Mouse (Mus musculus): ENCODE data around the gene Psmc6. TPM values are rescaled to one million over a fixed set of nuclear protein-coding genes. Genes with fewer than 3 reads are reported as not detected.

The Psmc6 gene
- total RNA-seq, 4 experiments from 2014 or later: 101 to 144 (median 136) TPM

GRCm38 (mm10) chr14:45350931-45351859 is 21.6 kb downstream of the Psmc6 start, which contains the start of gene Styx:
Gene Styx, plus strand, starts transcription at chr14:45351093.
- DNase-seq: peak; percentile 95

DNA sequence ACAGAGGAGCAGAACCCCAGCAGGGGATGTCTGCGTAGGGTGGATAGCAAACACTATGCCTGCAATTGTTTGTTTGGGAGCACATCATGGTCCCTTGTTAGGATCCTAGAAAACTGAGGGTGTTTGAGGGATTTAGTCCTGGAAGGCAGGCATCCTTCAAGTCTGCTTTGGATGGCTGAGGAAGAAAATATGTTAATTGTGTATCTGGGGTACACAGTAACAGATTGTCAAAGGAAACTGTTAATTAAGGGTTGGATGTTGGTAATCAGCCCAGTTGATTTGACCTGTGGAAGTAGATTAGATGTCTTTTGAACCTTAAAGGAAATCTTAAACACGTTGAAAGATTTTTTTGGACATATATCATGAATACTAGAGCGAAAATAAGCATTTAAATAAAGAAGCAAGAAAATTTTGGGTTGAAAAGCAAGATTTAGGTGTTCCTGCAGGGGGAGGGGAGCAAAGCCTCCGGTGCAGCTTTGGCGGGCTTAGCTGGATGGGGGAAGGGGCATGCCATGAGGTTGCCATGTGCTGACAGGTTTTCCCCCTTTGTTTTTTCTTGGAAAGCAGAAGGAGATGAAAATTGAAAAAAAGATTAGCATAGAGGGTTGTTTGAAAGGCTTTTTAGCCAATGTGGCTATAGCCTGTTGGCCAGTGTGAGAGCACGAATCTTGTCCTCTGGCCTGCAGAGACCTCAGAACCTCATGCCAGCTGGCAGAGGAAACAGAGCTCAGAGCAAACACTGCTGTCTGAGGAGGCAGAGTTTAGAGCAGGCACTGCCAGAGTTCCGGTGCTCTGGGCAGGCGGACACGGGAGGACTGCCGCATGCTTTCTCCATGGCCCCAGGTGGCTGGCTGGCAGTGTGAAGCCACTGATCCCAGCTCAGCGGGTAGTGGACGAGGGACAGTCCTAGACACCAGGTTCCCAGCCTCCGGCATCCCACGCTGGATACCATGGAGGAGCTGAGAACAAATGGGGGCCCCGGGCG is 34.9 kb downstream of the Psmc6 start:
- no peak for DNase-seq

DNA sequence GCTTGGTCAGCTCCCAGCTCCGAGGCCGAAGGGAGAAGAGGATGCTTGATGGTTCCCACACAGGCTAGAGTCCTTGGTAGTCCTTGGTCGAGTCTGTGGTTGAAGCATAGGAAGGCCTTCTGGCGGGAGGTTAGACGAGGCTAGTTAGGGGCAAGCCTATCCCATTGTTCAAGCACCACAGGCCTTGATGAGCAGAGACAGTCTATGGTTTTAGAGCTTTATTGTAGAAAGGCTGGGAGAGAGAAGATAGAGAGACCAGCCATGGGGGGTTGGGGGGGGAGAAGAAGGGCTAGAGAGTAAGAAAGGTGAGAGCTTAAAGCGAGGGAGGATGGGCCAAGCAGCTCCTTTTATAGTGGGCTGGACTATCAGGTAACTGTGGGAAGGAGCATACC is 35.6 kb downstream of the Psmc6 start:
- DNase-seq: no peak

- no peak for DNase-seq
Observed at GRCm38 (mm10) chr14:45378771-45379170, 49.2 kb downstream of the Psmc6 start.

DNA sequence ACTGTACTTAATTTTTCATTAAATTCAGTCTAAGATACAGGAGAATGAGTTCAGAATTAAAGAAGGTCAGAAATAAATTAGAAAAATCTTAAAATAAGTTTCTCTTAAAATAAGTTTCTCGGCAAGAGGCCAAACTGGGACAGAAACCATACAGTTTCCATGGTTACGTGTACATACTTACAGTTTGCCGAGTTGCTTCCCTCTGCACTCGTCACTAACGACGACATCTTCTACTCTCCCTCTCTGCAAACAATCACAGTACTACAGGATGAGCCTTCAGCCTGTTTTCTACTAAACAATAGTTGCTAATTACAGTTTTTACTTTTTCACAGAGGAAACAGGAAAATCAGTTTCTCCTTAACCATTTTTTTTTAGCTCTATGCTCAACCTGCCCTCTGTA is 51.2 kb downstream of the Psmc6 start:
- no peak for DNase-seq

DNA sequence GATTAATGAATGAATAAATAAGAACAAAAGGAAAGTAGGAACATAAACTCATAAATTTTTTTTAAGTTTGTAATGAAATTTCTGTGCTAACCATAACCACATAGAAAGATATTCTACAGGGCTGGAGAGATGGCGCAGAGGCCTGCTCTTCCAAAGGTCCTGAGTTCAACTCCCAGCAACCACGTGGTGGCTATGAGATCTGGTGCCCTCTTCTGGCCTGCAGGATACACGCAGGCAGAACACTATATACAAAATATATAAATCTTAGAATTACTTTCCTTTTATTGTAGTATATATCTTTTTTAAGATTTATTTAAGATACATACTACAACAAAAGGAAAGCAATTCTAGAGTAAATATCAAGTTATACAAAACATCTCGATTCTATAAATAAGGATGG is 53.3 kb downstream of the Psmc6 start:
- no peak for DNase-seq

DNA sequence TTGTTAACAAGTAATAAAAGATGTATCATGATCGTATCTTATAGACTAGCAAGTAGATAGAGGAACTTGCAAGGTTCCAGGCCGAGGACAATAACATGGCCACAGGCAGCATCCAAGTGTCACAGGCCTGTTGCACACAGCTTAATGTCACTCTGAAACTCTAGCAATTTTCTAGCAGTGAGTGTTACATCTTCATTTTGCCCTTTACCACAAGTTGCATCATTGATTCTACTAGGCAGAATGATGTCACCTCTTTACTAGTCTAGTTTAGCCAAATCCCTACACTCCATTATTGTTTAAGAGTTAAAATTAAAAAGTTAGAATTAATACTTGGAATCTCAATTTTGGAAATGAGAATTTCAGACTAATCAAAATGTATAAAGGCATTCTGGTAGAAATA is 56.0 kb downstream of the Psmc6 start:
- DNase-seq: no peak

GRCm38 (mm10) chr14:45387480-45387879 is 57.9 kb downstream of the Psmc6 start:
- DNase-seq: no peak

DNA sequence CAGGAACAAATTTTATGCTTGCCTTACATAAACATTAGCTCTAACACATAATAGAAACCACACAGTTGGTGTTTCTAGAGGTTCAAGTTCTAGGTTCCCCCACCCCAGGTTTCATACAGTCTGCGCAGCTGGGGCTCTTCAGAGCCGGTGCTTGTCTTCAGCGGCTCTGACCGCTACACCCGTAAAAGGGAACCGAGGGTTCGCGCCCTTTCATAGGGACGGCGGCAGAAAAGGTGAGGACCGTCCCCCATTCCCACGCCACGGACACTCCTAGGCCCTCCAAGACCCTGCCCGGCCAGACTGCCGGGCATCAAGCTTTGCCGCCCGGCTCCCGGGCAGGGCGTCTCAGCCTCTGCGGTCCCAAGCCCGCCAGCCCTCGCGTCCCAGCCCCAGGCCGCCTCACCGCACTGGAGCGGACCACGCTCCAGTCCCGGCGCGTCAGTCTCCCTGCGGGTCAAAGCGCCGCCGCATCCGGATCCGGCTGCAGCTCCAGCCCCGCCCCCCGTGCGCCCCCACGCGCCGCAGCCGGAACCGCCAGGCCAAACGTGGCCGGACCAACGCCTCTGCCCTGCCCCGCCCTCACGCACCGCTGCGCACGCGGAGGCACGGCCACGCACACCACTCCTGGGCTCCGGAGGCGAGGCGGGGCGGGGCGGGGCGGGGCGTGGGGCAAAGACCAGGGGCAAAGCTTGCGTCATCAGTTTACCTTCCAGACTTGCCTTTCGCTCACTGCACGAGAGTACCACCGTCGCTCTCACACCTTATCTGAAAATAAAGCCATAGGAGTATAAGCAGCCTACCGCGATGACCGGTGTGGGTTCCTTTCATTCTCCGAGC is 59.0 kb downstream of the Psmc6 start:
- peak; percentile 91 for DNase-seq

- DNase-seq: no peak
Observed at GRCm38 (mm10) chr14:45389194-45389593, 59.6 kb downstream of the Psmc6 start.

Other genes starting within 250 kb of the Psmc6 start
- gene Gpr137c, start 110.1 kb upstream of the Psmc6 start, total RNA-seq (2022): 1 to 10 TPM; 1.3 to 2.6 (median 1.7) TPM
- 10 to 100 TPM; 20.9 to 37.6 (median 25.3) TPM for gene Txndc16, start 109.5 kb upstream of the Psmc6 start, total RNA-seq (2022)
- 10 to 100 TPM; 52.1 to 60.2 (median 54.6) TPM for gene Ero1l, start 11.0 kb upstream of the Psmc6 start, total RNA-seq (2022)
- 10 to 100 TPM; 20.7 to 25.4 (median 22.1) TPM for gene Styx, start 21.3 kb downstream of the Psmc6 start, total RNA-seq (2022)
- 10 to 100 TPM; 26.6 to 37.7 (median 31.8) TPM for gene Gnpnat1, start 75.1 kb downstream of the Psmc6 start, total RNA-seq (2022)
- gene Fermt2, start 200.3 kb downstream of the Psmc6 start, total RNA-seq (2022): 100 to 1,000 TPM in 2 of 4 experiments, 10 to 100 TPM in 2; 57.4 to 113 (median 98.9) TPM